Mouse (Mus musculus): ENCODE measurements around the gene Bcl2l15. TPM values are rescaled to one million over a fixed set of nuclear protein-coding genes. Genes with fewer than 3 reads are reported as not detected.
"Not testable (repeated sequence)": the region's sequence is repeated elsewhere in the genome, so short reads cannot be mapped to it uniquely, and the experiment has no call there.

Bcl2l15 gene
- polyA plus RNA-seq, 1 experiment from 2014 or later: 0.08 TPM

- no peaks in the 10 kb centered on the region for H3K4me1 ChIP-seq (replicated peaks; ENCODE audit: insufficient read depth, low read length)
- H3K9me3 ChIP-seq (replicated peaks; ENCODE audit: low read length): no peaks in the 10 kb centered on the region; the same call in 1 of the 2 replicates
- TF ChIP-seq CTCF (IDR thresholded peaks at IDR 0.05; ENCODE audit: low read depth): no peak
- no peaks in the 10 kb centered on the region for H3K36me3 ChIP-seq (ENCODE audit: insufficient read depth, low read length)
- no peak overlapping the region for H3K27ac ChIP-seq
- DNase-seq (ENCODE audit: low spot score): no peak
- no peak overlapping the region for H3K9ac ChIP-seq (ENCODE audit: low read depth, low read length)
- no peak overlapping the region for H3K4me3 ChIP-seq (replicated peaks; ENCODE audit: low read depth, low read length)
- no peak overlapping the region for H3K4me2 ChIP-seq (ENCODE audit: low read length)
- H3K27me3 ChIP-seq (ENCODE audit: insufficient read depth, low read length): no peaks in the 10 kb centered on the region
- ATAC-seq (replicated peaks; ENCODE audit: low FRiP score, low read depth): no peak
- 83% methylated on average over 6 of the region's 6 CpGs for WGBS
These were observed 7.3 kb downstream of the Bcl2l15 start for GRCm38 (mm10) chr3:103839711-103840110.

DNA sequence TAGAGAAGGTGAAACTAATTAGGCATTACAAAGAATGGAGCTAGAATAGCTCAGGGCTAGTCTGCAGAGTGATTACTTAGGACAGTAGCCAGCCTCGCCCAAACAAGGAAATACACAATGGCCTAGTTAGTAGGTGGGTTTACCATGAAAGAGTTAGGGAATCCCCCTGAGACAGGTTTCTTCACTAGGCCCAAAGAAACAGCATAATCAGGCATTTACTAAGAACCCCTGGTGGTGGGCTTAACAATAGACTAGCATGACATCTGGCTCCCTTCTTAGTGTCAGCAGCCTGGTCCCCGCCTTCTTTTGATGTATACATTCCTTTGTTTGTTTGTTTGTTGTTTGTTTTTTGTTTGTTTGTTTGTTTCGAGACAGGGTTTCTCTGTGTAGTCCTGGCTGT lies 7.8 kb downstream of the Bcl2l15 start:
- not testable (repeated sequence) for H3K4me2 ChIP-seq (ENCODE audit: low read length); H3K4me3 ChIP-seq (replicated peaks; ENCODE audit: low read depth, low read length); DNase-seq (ENCODE audit: low spot score); H3K36me3 ChIP-seq (ENCODE audit: insufficient read depth, low read length); H3K9ac ChIP-seq (ENCODE audit: low read depth, low read length); H3K27me3 ChIP-seq (ENCODE audit: insufficient read depth, low read length); H3K9me3 ChIP-seq (replicated peaks; ENCODE audit: low read length); H3K27ac ChIP-seq; H3K4me1 ChIP-seq (replicated peaks; ENCODE audit: insufficient read depth, low read length); ATAC-seq (replicated peaks; ENCODE audit: low FRiP score, low read depth)
- WGBS: 96% methylated on average over 3 of the region's 3 CpGs

DNA sequence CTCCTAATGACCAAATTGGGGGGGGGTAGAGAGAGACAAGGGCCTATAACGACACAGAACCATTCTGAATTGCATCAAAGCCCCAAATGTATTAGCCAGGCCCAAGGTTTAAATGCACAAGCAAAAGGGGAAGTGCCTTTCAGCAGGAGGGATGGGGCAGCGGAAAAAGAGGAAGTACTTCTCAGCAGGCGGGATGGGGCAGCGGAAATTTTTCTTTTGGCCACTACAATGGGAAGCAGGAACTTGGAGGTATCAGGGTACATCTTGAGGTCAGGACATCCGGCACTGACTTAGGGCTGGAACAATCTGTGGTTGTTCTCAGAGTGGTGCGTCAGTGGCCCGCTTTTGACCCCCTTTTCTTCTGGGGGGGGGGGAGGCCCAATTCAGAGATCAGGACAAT lies 8.5 kb downstream of the Bcl2l15 start:
- not testable (repeated sequence) for H3K4me2 ChIP-seq (ENCODE audit: low read length); H3K27ac ChIP-seq; DNase-seq (ENCODE audit: low spot score); H3K9me3 ChIP-seq (replicated peaks; ENCODE audit: low read length); H3K36me3 ChIP-seq (ENCODE audit: insufficient read depth, low read length); H3K27me3 ChIP-seq (ENCODE audit: insufficient read depth, low read length); H3K4me3 ChIP-seq (replicated peaks; ENCODE audit: low read depth, low read length); ATAC-seq (replicated peaks; ENCODE audit: low FRiP score, low read depth); H3K4me1 ChIP-seq (replicated peaks; ENCODE audit: insufficient read depth, low read length); H3K9ac ChIP-seq (ENCODE audit: low read depth, low read length)
- 94% methylated on average over 7 of the region's 7 CpGs for WGBS

DNA sequence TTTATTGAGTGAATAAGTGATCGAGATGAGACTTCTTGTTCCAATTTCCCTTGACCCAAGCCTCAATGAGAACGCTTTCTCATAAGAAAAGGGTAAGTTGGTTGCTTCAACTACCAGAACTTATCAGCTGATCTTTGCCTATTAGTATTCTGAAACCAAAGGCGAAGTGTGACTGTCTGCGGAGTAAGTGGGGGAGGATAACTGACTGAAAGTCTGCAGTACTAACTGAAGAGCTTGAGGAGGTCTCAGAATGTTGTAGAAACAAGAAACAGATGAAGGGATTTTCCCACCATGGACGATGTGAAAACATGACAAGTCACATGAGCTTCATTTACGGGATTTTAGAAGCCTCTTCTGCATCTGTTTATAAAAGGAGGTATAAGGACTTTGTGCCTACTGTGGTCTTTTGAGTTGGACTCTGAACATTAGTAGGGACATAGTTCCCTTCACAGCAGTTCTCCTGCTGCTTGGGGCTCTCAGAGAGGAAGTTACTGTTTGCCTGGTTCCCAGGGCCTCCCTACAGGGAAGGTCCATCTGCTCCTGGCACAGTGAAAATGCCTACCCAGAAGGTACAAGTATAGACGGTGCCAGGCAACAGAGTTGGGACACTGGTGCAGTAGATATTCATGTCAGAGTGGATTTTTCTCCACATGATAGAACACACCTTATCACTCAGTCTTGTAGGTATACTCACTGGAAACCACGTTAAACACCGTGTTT lies 18.4 kb downstream of the Bcl2l15 start:
- TF ChIP-seq CTCF (IDR thresholded peaks at IDR 0.05; ENCODE audit: low read depth): no peak
- Histone ChIP-seq H3K9me3 (replicated peaks; ENCODE audit: low read length) (no peaks in the 10 kb centered on the region), H3K9ac (ENCODE audit: low read depth, low read length) (no peak overlapping the region), H3K4me3 (replicated peaks; ENCODE audit: low read depth, low read length) (no peak overlapping the region), H3K4me2 (ENCODE audit: low read length) (no peak overlapping the region), H3K4me1 (replicated peaks; ENCODE audit: insufficient read depth, low read length) (no peaks in the 10 kb centered on the region), H3K27ac (no peak overlapping the region), H3K36me3 (ENCODE audit: insufficient read depth, low read length) (no peaks in the 10 kb centered on the region), H3K27me3 (ENCODE audit: insufficient read depth, low read length) (no peaks in the 10 kb centered on the region)
- DNase-seq (ENCODE audit: low spot score) (no peak), ATAC-seq (replicated peaks; ENCODE audit: low FRiP score, low read depth) (no peak)
- WGBS: 78% methylated on average over 9 of the region's 9 CpGs

DNA sequence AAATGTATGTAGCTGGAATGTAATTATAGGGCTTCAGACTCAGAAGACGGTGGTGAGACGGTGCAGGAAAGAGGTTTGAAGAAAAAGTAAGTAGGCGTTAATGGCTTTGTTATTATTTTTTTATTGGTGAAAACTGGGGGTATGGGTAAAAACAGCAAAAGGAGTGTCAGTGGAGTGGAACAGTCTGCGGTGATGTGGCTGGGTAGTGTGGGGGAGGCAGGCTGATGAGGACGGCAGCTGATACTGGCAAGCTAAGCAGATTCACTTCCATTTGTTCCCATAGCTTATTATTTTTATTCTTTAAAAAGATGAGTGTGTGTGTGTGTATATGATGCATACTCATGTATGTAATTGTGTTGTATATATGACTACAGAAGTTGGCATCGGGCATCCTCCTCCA lies 19.1 kb downstream of the Bcl2l15 start:
- H3K36me3 ChIP-seq (ENCODE audit: insufficient read depth, low read length): no peaks in the 10 kb centered on the region
- no peak overlapping the region for H3K4me2 ChIP-seq (ENCODE audit: low read length)
- H3K9ac ChIP-seq (ENCODE audit: low read depth, low read length): no peak overlapping the region
- 65% methylated on average over 6 of the region's 6 CpGs for WGBS
- DNase-seq (ENCODE audit: low spot score) (no peak), ATAC-seq (replicated peaks; ENCODE audit: low FRiP score, low read depth) (no peak)
- H3K4me3 ChIP-seq (replicated peaks; ENCODE audit: low read depth, low read length): no peak overlapping the region
- no peaks in the 10 kb centered on the region for H3K27me3 ChIP-seq (ENCODE audit: insufficient read depth, low read length)
- H3K27ac ChIP-seq: no peak overlapping the region
- no peaks in the 10 kb centered on the region for H3K4me1 ChIP-seq (replicated peaks; ENCODE audit: insufficient read depth, low read length)
- no peaks in the 10 kb centered on the region for H3K9me3 ChIP-seq (replicated peaks; ENCODE audit: low read length)
- no peak for TF ChIP-seq CTCF (IDR thresholded peaks at IDR 0.05; ENCODE audit: low read depth)

DNA sequence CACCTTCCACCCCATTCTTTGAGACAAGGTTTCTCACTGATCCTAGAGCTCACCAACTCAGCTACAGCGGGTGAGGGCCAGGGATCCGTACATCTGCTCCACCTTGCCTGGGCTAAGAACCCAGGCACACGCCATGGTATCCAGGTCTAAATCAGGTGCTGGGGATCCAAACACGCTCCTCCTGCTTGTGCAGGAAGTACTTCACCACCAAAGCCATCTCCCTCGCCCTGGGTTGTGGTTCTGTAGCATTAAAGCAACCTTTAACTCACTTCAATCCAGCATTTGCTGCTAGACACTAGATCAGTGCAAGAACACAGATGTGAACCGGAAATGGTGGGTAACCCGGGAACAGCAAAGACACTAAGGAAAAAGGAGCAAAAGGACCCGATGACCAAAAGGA lies 19.5 kb downstream of the Bcl2l15 start:
- DNase-seq (ENCODE audit: low spot score) (no peak), ATAC-seq (replicated peaks; ENCODE audit: low FRiP score, low read depth) (no peak)
- no peaks in the 10 kb centered on the region for H3K4me1 ChIP-seq (replicated peaks; ENCODE audit: insufficient read depth, low read length)
- H3K9ac ChIP-seq (ENCODE audit: low read depth, low read length): no peak overlapping the region
- H3K9me3 ChIP-seq (replicated peaks; ENCODE audit: low read length): no peaks in the 10 kb centered on the region
- 80% methylated on average over 8 of the region's 8 CpGs for whole genome bisulfite sequencing
- H3K4me3 ChIP-seq (replicated peaks; ENCODE audit: low read depth, low read length): no peak overlapping the region
- no peaks in the 10 kb centered on the region for H3K27me3 ChIP-seq (ENCODE audit: insufficient read depth, low read length)
- no peaks in the 10 kb centered on the region for H3K36me3 ChIP-seq (ENCODE audit: insufficient read depth, low read length)
- TF ChIP-seq CTCF (IDR thresholded peaks at IDR 0.05; ENCODE audit: low read depth): no peak
- H3K4me2 ChIP-seq (ENCODE audit: low read length): no peak overlapping the region
- no peak overlapping the region for H3K27ac ChIP-seq
